Mouse (Mus musculus) forelimb bud, embryonic 11.5 days (tissue): ENCODE measurements at regions not wholly inside any gene's neighbourhood (a gene's known extent, or its start where the extent isn't known, plus 50 kb on each side); places are given as distances from the start of the nearest gene placed in this dataset.

Source experiments
- DNase-seq: peaks from one replicate; pipeline ENCODE4 v3.0.0-alpha.2; 2012; ENCODE audit warnings: low read depth, low spot score

GRCm38 (mm10) chr5:129420981-129421380 lies 80.0 kb upstream of the Sfswap start:
- DNase-seq = no peak

GRCm38 (mm10) chr5:129429897-129430296 lies 71.1 kb upstream of the Sfswap start:
- peak; percentile 90 for DNase-seq

DNA sequence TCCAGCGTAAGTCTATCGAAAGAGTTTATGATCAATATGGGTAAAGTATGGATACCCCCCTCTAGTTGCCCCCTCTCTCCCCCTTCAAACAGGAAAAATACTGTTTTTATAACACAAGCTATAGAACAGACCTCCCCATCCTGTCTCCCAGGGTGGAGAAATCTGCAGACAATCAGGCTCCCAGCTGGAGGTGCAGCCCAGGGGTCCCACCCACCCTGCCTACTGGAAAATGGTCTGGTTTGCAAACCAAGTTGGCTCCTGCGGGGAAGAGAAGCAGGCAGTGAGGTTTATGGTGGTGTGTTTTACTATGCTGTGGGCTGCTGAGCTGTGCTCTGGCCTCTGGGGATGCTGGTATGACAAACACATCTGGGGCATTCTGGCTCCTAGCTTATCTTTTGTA lies 70.7 kb upstream of the Sfswap start:
- DNase-seq = peak; percentile 46

- no peak for DNase-seq
Measured at GRCm38 (mm10) chr5:129449931-129450573, 51.0 kb upstream of the Sfswap start.
